Mouse (Mus musculus) thymus, postnatal 36 days (tissue): ENCODE measurements at regions not wholly inside any gene's neighbourhood (a gene's known extent, or its start where the extent isn't known, plus 50 kb on each side); places are given as distances from the start of the nearest gene placed in this dataset.

Source experiments
- DNase-seq, 2 experiments: peaks; one replicate each; pipeline ENCODE4 v3.0.0; 2022; ENCODE audit warnings: mixed read lengths in 2 of 2

DNA sequence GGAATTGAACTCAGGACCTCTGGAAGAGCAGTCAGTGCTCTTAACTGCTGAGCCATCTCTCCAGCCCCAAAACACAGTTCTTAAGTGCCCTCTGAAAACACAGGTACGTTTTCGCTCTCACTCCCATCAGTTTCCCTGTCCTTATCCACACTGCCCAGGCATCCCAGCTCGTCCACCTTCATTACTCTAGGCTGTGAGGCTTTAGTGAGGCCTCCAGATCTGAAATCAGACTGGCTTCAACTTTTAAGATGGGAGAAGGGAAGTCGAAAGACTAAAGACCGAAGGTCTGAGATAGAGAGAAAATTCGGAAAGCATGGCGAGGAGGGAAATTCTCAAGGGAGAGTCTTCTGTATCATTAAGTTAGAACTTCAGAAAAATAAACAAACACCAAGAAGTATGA is 54.8 kb upstream of the Tet2 start:
- no peak for DNase-seq

DNA sequence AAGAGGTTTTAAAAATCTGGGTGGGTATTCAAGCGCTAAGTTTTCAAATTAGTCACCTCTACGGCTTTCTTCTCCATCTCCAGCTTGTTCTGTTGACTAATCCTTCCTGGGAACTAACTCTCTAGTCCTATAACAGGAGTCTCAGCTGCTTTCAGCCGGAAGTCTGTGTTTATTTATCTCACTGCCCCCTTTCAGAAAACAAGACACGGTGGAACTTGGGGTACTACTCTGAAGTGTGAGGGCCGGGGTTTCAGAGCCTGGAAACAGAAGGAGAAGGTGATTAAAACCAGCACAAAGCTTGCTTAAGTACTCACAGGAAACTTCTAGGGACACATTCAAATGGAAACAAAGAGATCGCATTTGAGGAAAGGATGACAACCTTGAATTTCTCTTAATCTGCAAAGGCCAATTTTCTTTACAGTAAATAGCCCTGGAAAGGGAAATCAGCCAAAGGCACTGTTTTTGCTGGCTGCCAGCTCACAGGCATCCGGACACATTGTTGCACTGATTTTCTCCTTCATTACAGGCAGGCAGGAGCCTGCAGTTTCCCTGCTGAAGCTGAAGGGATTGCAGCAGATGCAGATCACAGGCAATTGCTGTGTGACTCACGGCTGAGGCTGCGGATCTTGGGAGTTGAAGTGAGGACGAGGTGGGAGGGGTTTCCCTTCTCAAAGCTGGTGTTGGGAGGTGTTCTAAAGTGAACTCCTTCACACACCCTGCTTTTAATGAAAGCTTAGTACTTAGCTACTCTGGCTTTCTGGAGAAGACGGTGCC is 55.7 kb upstream of the Tet2 start:
- no peak for DNase-seq

DNA sequence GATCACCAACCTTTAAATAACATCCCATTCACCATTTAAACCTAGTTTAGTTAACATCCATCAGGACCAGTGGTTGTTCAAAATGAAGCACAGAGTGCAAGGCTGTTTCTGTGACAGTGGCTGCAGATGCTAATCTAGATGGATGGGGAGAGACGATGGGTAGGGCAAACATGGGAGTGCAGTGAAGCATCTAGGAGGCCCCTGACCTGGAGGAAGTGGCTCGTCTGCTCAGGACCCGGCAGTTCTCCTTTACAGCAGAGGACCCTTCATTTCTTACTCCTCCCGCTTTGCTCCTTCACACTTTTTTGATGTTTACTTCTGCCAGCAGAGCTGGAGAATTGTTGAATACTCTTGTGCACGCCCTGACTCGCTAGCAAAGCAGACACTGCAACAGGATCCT is 60.5 kb upstream of the Tet2 start:
- DNase-seq, result no peak

DNA sequence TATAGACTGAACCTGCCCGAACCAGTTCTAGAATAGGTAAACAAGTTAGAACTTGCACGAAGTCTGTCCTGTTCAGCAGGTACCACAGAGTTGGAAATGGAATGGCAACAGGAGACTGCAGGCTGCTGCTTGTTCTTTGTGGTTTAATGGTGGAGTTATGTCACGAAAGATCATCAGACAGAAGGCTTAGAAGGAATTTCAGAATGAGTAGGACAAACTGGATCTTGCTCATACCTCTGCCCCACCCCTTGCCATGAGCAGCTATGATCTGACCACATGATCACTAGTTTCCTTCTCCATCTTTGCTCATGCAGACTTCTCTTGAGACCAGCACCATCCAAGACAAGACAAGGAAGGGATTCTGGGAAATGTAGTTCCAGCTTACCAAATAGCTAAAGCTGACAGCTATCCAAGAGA is 63.9 kb upstream of the Tet2 start:
- no peak for DNase-seq

DNA sequence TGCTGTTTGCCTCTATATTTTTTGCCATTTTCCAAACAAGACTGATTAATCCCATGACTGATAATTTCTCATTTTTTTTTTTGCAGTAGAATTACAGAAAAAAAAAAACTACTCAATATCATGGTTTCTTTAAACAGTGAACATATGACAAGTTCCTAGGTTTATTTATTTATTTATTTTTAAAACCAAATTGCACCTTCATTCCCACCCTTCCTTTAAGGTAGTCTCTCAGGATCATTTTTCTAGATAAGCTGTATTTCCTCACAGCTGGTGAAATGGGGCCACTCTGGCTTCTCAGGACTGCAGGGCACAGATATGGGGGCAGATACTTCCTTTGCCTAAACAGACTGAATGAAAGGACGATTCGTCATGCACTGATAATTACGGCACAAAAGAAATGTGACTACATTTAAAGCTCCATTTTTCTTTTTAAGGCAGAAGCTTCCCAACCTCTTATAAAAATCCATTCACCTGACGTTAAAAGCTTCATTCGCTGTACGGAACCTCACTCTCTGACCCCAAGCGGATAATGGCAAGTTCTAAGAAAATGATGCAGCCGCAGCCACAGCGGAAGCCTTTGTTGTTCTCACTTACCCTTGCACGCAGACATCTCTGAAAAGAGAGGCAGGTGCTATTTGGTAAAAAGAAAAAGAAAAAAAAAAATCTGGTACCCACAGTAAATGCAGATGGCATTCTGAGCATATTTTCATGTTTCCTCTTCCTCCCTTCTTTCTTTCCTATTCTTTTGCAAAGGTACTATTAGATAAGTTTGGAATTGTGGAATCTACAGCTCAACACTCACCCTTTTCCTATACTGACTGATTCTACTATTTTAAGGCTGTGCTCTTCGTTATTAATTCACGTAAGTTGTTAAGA is 69.1 kb upstream of the Tet2 start:
- peak; percentile 19 to 34 for DNase-seq

DNA sequence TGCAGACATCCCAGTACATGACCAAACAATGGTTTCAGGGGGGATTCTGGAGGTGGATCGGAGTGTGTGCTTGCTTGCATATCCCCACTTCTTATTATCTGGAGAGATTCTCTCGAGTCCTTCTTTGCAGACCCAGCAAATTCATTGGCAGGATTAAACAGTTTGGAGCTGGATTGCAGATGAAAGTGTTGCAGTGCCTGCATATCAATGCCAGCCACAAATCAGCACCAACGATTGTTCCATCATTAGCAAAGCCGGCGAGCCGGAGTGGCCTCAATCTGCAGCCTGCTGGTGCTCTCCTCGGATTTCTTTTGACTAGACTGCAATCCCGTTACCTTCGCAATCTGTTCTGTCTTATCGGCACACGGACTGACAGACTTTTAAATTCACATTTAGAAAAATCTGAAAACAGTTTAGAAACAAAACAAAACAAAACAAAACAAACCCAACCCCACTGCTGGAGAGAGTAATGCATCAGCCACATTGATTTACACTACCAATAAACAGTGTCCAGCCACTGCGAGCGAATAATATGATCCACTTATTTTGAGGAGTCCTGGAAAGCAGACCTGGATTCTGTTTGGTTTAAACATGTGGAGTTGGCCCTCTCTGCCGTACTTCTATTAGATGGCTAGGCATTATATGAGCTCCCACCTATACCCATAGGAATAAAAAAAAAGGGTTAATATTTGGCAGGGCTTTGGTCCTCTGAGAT is 69.9 kb upstream of the Tet2 start:
- no peak for DNase-seq

DNA sequence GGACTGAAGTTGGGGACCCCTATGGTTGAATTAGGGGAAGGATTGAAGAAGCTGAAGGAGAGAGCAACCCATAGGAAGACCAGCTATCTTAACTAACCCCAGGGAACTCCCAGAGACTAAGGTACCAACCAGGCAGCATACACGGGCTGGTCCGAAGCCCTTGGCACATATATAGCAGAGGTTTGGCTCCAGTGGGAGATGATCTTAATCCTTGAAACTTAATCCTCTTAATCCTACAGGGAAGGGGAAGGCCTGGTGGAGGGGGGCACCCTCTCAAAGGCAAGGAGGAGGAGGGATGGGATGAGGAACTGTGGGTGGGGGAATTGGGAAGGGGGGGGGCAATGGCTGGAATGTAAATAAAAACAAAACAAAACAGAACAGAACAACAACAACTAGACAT is 72.1 kb upstream of the Tet2 start:
- DNase-seq, result no peak

DNA sequence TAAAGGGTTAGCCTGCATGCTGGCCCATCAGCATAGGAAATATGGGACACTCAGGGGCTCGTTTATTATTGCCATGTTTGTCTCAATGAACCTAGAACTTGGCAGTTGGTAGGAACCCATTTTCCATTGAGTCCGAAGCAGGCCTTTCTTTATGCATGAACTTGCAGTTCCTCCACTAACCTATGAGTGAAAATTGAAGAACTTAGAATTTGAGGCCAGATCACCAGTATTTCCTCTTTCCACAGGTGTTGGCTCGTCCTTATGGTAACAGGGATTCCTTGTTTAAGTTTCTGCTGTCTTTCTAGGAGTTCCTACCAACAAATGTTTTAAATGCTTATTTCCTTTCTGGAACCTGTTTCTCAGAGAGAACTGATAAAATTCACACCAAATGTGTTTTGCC is 73.6 kb upstream of the Tet2 start:
- no peak for DNase-seq

DNA sequence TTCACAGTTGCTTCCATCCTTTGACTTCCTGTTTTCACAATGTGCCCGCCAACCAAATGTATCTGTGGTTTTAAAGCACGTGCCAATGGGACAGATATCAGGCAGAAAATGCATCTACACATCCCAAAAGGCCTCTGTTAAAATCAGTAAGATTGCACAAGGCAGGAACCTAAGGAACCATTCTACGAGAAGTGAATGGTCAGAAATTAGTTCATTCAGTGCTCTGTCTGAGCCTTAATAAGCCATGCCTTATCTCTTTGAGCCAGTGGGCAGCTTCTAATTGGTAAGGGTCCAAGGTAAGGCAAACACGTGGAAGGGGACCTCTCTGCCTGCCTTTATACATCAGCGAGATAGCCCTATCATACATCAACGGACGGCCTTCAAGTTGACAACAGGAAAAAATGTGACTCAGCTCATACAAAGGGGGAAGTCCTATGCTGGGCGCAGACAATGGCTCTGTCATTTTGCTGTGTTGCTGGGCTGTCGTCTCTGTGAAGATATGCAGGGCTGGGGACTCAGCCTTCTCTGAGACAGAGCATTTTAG is 78.3 kb upstream of the Tet2 start:
- no peak for DNase-seq

DNA sequence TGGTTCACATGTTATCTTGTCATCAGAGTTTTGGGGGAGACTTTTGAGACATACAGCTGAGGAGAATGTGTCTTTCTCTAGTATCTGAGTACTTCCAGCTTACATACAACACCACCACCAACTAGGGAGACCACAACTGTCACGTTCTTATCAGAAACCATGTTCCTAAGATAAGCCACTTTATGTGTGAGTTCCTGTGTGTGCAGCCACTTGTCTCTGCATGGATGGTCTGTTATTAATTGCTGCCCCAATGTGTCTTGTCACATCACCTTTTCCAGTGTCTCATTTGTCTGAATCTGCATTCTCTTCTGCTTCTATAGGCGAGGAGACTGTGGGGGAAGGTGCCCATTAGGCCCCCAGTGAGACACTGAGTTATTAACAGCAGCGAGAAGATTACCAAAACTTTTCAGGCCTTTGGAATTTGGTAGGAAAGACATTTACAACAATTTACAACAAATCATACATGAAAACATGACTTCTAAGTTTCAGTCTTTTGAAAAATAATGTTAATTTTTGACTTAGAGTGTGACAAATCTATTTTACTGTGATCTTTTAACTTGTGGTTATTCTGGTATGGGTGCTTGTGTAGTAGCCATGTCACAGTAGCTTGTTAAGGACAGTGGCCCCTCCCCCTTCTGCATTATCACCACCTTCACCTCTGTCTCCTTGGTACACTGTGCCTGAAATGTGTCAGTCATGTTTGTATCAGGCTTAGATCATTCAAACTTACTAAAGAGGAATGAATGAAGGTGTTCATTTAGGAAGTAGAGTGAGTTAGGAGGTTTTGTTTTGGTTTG is 79.3 kb upstream of the Tet2 start:
- DNase-seq, result no peak

DNA sequence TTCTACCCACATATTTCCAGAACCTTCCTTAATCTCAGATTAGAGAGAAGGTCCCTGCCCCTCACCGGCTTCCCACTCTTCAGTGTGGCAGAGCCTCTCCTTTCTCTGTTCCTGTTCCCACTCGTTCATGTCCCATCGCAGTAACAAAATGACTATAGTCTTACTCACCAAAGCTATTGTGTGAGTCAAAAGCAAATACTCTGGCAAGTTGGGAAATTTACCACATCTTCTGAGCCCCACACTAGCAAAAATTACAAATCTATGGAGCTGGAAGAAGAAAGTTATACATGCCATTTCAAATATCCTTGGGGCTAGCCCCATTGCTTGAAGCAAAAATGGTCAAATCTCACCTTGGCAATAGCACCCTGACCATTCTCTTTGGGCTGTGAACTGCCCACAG is 80.1 kb upstream of the Tet2 start:
- no peak for DNase-seq

DNA sequence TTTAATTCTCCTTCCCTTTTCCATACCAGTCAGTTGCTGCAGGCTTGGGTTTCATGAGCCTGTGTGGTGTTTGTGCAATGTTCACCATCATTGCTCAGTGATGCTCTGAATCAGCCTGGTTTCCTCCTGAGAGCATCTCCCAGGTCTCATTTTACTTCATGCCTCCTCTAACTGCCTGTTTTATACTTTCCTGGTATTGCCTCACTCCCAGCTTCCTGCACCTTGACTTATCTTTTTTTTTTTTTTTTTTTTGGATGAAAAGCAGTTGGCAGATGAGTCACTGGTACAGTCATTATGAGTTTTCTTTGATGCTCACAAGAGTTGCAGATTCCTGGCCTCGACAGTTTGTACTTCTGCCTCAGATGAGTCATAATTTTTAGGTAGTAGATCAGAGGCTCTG is 81.5 kb upstream of the Tet2 start:
- no peak for DNase-seq

DNA sequence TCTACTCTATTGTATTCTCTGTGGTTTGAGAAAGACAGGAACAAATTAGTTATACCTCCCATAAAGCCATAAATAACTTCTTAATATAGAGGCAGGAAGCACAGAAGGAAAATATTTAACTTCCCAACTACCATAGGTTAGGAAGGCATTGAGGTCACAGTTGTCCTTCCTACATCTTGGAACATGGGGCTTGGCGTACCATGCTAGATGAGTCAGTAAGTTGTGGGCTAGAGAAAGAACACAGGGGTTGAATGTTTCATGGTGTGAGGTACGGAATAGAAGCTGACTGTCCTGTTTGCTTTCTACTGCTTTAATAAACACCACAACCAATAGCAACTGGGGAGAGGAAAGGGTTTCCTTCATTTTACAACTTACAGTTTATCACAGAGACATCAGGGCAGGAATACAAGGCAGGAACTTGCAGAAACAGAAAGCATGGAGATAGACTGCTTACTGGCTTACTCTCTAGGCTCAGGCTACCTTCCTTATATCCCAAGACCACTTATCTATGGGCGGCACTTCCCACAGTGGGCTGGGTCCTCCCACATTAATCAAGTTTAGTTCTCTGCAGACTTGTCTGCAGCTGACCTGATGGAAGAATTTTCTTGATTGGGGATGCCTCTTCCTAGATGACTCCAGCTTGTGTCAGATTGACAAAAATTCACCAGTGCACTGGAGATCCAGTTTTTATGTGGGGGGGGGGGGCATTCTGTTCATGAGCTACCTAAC is 82.3 kb upstream of the Tet2 start:
- DNase-seq, result no peak

DNA sequence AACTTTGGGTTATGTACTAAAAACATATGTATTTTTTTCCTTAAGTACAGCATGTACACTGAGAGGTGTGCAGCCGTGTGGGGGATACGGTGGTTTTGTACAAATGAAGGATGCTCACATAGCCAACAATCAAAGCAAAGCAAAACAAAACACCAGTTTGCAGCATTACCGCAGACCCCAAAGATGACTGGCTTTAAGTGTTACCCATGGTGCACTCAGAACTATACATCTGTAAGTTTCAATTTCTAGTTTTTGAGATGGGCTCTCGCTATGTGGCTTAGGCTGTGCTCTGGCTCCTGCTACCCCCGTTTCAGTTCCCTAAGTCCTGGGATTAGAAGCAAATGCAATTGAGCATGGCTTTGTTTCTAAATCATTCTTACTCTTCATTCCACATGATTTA is 89.4 kb upstream of the Tet2 start:
- no peak for DNase-seq

DNA sequence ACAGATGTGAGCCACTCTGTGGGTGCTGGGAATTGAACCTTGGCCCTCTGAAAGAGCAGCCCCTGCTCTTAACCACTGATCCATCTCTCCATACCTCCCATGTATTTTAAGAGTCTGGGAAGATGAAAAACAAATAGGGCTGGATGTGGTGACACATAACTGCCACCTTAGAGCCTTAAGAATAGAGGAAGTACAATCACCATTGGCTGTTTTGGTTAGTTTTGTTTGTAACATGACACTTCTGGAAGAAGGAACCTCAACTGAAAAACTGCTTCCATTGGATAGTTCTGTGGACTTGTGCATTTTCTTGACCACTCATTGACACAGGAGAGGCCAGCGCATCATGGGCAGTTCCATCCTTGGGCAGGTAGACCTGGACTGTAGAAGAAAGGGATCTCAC is 100.7 kb upstream of the Tet2 start:
- DNase-seq, result no peak

DNA sequence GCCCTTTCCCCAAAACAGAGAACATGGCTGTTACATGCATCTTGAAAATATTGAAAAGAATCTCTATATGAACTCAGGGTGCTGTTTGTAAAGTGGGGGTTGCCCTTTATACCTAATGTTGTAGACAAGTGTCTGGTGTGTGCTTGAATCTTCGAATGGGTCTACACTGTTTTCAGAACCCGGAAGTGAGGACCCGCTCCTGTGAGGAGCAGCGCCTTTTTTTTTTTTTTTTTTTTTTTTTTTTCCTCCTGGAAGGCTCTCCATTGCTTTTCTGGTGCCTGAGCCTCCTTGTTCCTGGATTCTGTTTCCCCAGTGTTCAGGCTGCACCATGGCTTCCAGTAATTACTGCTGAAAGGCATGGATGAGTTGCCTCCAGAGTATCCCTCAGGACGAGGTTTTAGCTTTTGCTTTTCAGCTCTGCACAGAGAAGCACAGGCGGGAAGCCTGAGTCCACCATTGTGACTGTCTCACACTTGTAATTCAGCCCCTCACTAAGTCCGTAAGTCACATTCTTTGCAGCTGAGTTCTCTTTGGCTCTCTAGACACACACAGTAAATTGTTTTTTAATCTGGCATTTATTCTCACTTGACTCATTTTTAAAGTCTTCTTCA is 101.6 kb upstream of the Tet2 start:
- no peak for DNase-seq

DNA sequence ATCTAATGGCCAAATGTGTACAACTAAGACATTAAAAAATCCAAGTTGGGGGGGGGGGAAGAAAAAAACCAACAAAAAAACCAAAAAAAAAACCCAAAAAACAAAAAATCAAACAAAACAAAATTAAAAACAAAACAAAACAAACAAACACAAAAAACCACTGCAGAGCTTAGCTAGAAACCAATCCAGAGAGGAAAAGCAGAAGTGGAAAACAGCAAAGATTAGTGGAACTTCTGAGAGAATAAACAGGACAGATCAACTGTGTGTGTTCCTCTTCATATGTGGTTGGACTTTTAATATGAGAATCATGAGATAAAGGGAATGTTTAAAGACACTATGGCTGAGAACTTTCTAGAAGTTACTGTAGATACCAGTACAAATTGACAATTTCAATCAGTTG is 105.1 kb upstream of the Tet2 start:
- DNase-seq, result no peak

DNA sequence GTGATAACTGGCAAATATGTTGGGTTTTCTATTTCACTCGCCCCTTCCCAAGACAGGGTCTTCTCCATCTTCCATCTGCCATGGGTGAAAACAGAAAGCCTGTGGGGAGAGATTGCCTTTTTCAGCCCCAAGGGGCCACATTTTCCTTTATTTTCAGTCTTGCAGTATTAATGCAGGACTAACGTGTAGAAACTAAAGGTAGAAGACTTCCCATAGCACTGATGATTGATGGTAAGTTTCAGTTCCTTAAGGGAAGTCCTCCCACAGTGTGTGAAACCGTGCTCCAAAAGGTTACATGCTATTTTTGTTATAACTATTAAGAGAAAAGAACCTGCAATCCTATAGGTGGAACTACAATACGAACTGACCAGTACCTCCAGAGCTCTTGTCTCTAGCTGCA is 107.1 kb upstream of the Tet2 start:
- DNase-seq, result no peak

DNA sequence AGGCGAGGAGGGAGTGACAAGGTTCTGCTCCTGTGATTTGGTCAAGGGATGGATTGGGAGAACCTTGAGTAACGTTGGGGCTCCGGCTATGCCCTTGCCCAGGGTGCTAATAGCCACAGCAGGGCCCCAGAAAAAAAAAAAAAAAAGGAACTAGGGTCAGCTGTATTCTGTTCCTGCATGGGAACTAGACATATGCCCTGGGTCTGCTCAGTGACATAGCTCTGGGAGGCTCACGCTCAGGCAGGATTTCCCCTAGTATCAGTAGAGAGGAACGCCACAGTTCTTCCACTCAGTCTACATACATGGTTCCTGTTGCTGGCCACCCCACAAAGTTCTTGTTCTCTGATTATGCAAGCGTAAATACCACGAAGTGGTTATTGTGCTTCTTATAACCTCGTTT is 114.8 kb upstream of the Tet2 start:
- DNase-seq, result no peak

DNA sequence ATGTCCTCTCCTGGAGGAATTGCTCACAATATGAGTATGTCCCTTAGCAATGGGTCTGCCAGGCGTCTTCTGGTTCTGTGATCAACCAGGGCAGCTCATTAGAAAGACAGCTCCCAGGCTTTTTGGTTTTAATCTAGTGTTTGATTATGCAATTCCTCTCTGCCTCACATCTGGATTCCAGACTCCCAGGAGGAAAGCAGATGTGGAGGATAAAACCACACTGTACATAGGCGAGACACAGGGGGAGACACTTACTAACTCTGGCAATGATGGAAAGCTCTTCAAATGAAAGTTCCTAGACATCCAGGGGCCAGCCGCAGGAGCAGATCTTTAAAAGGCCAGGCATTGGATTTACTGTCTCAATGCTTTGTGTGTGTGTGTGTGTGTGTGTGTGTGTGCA is 116.4 kb upstream of the Tet2 start:
- DNase-seq, result no peak

DNA sequence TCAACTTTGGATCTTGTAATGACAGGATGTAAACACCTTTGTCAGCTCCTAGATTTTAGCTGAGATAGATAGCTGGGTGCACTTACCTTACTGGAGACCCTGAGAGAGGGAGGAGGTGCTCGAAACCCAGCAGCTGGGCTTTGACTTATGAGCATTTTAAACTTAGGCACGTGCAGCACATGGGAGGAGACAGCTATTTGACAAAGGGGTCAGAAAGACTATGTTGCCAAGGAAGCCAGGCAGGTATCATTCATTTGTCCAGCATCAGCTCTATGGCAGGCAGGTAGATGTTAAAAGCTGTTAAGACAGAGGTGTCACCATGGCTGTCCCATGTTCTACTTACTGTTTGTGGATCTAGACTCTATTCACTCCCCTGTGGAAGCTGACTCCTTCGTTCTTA is 120.0 kb upstream of the Tet2 start:
- no peak for DNase-seq
